Mouse (Mus musculus) CH12.LX (cell line): ENCODE measurements around the gene Cngb1.

Experiments used
- CTCF ChIP-seq, 2 experiments: IDR thresholded peaks in 1 of 2; conservative IDR thresholded peaks in 1 of 2; 2 replicates each; pipeline ENCODE4 v1.5.1; 2011 to 2012; ENCODE audit warnings: low read depth in 2 of 2, low read length in 2 of 2, improper control_type of control experiment in 1 of 2, inconsistent platforms in 1 of 2, mild to moderate bottlenecking in 1 of 2, moderate library complexity in 1 of 2
- USF2 ChIP-seq: conservative IDR thresholded peaks from 2 replicates; pipeline ENCODE4 v1.6.1; 2011; ENCODE audit warnings: low read depth, low read length, improper control_type of control experiment

DNA sequence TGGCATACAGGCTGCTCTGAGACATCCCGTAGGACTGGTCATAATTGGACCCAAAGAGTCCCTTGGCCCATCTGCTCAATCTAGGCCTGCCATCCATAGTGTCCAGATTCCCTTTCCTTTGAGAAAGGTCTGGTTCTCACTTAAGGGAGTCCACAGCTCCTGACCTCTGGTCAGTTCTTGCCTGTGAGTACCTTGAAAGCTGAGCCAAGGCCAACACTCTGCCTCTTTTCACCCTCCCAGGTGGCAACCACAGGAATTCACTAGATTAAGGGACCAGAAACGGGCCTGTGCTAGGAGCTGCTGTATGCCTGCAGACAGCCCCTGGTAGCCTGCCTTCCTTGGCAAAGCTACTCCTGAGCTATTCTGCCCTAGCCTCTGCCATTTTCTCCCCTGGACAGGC, 48.2 kb upstream of the Cngb1 start:
- TF ChIP-seq USF2 (no peak), CTCF (conservative IDR thresholded peaks at IDR 0.05 in 1 of 2, IDR thresholded peaks at IDR 0.05 in 1 of 2; ENCODE audit: low read depth in 2 of 2, low read length in 2 of 2) (no peak)
